Mouse (Mus musculus) bone marrow macrophage, adult 2 months (primary cell): ENCODE measurements at regions not wholly inside any gene's neighbourhood (a gene's known extent, or its start where the extent isn't known, plus 50 kb on each side); places are given as distances from the start of the nearest gene placed in this dataset.

Experiments
- CTCF ChIP-seq: IDR thresholded peaks from 2 replicates; pipeline ENCODE4 v1.5.1; 2012; ENCODE audit warnings: low read depth, mild to moderate bottlenecking, low read length, moderate library complexity
- POLR2A ChIP-seq: IDR thresholded peaks from 2 replicates; pipeline ENCODE4 v1.6.1; 2012; ENCODE audit warnings: mild to moderate bottlenecking, low read depth, low read length, borderline replicate concordance

DNA sequence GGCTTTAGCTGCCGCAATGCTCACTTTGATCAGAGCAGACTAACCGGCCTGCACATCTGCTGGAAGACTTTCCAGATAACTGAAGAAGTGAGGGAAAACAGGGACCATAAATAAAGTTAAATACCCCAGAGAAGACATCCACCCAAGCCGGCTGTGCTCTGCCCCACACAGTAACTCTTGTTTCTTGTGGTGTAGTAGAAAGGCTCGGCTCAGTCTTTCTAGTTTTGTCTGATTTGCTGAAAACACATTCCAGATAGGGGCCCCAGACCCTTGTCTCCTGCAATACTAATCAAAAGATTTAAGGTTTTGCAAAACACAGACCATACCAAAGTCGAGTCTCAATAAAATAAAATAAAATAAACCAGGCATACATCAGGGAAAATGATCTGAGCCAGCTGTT, 213.7 kb downstream of the Wdr11 start:
- no peak for TF ChIP-seq CTCF
- TF ChIP-seq POLR2A: no peak
